Mouse (Mus musculus): ENCODE data around the gene Ube4b. TPM values are rescaled to one million over a fixed set of nuclear protein-coding genes. Genes with fewer than 3 reads are reported as not detected.

Ube4b gene
- polyA plus RNA-seq, 1 experiment from 2014 or later, result 72.2 TPM

DNA sequence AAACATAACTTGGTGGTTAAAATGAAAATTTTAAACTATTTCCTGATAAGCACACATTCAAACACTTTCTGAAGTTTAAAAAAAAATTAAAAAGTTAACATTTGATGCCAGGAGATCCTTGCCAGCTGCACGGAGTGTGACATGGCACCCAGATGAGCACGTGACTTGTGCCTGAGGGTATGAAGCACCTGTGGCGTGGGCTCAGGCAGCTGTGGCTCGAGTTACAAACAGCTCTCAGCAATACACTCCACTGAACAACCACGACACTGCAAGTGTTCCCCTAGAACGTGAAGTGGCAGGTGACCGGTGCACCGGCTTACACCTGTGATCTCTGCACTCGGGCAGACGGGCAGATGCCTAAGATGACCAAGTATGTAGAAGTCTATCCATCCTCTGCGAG lies 51.9 kb downstream of the Ube4b start:
- 85% methylated on average over 11 of the region's 11 CpGs for WGBS
- H3K36me3 ChIP-seq, result peaks cover 98% of the 10 kb centered on the region

GRCm38 (mm10) chr4:149373927-149374326 lies 52.6 kb downstream of the Ube4b start:
- Histone ChIP-seq H3K27ac (no peak overlapping the region), H3K36me3 (peaks cover 98% of the 10 kb centered on the region), H3K4me1 (no peaks in the 10 kb centered on the region), H3K4me3 (no peak overlapping the region), H3K9me3 (replicated peaks) (no peaks in the 10 kb centered on the region), H3K27me3 (ENCODE audit: low read depth, poor library complexity, severe bottlenecking) (no peaks in the 10 kb centered on the region)
- no peak for DNase-seq (ENCODE audit: low spot score)
- WGBS, result 91% methylated on average over 9 of the region's 9 CpGs

More for the DNA sequence above, 51.9 kb downstream of the Ube4b start:
- no peak for DNase-seq (ENCODE audit: low spot score)
- no peaks in the 10 kb centered on the region for H3K27me3 ChIP-seq (ENCODE audit: low read depth, poor library complexity, severe bottlenecking)
- H3K9me3 ChIP-seq (replicated peaks), result no peaks in the 10 kb centered on the region
- no peak overlapping the region for H3K4me3 ChIP-seq
- H3K27ac ChIP-seq, result no peak overlapping the region
- H3K4me1 ChIP-seq, result no peaks in the 10 kb centered on the region

DNA sequence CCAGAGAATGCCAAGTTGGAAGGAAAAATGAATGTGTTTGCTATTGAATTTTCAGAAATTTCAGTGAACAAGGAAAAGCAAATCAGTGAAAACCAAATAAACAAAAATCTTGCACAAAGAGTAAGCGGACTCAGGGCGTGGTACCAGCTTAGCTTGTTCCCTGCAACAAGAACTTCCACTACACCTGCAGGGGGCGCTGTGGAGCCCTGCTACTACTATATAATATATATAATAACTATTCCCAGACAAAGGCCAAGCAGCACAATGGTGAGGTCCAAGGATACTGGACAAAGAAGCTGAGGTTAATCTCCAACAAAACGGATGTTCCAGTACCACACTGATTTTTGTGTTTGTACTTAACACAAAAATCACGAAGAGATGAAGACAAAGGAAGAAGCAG lies 53.1 kb downstream of the Ube4b start:
- WGBS, result 74% methylated on average over 5 of the region's 5 CpGs
- H3K36me3 ChIP-seq, result peaks cover 98% of the 10 kb centered on the region
- no peaks in the 10 kb centered on the region for H3K27me3 ChIP-seq (ENCODE audit: low read depth, poor library complexity, severe bottlenecking)
- no peak overlapping the region for H3K27ac ChIP-seq
- H3K9me3 ChIP-seq (replicated peaks), result no peaks in the 10 kb centered on the region
- DNase-seq (ENCODE audit: low spot score), result peak; percentile 66
- no peak overlapping the region for H3K4me3 ChIP-seq
- no peaks in the 10 kb centered on the region for H3K4me1 ChIP-seq

DNA sequence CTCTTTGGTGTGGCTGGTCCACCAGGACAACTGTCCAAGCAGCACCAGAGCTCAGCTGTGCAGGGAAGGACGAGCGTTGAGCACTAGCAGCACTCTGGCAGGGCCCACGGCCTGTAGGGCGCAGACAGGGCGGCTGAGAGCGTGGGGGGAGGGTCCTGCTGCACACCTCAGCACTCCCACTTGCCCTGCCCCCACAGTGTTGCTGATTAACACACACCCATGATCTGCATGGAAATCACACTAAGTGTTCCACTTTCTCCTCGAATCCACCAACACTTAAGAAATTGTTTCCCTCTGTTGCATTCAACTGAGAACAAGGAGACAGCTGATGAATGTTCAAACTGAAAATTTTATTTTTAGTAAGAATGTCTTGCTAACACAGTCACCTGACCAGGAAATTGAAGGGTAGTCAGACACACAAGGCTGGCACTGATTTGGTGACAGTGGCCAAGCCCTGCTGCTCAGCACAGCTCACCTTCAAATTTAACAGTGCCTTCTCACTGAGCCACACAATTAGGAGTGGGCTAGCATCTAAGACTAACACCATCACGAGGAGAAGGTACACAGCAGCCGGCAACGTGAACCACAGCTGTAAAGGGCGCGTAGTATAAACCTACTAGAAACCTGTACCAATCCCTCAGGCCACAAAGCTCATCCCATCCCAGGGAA lies 60.7 kb downstream of the Ube4b start:
- Histone ChIP-seq H3K4me1 (0 out of 2 replicates have a peak, but pooled peaks cover 8% of the 10 kb centered on the region), H3K9me3 (replicated peaks) (no peaks in the 10 kb centered on the region), H3K4me3 (no peak overlapping the region), H3K36me3 (peaks cover 95% of the 10 kb centered on the region), H3K27ac (no peak overlapping the region; the same call in 1 of the 2 replicates), H3K27me3 (ENCODE audit: low read depth, poor library complexity, severe bottlenecking) (no peaks in the 10 kb centered on the region)
- 82% methylated on average over 12 of the region's 12 CpGs for WGBS
- no peak for DNase-seq (ENCODE audit: low spot score)

DNA sequence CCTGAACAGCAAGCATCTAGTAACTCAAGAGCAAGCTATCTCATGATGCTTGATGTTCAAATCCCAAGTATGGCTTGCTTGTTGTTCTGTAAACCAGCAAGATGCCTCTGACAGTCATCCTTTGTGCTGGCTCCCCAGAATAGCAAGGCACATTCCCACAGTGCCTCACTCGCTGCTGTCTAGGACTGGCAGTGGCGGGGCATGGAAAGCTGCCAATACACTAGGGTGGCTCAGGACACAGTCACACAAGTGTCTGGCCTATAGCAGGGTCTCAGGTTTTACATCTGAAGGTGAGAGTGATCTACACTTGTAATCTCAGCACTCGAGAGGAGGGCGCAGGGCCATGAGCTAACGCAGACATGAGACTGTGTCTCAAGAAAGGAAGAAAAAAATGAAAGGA lies 61.7 kb downstream of the Ube4b start:
- peaks cover 97% of the 10 kb centered on the region for H3K36me3 ChIP-seq

GRCm38 (mm10) chr4:149361051-149361450 lies 65.5 kb downstream of the Ube4b start:
- H3K27me3 ChIP-seq (ENCODE audit: low read depth, poor library complexity, severe bottlenecking), result no peaks in the 10 kb centered on the region
- 87% methylated on average over 6 of the region's 6 CpGs for WGBS
- H3K4me3 ChIP-seq, result no peak overlapping the region
- no peaks in the 10 kb centered on the region for H3K9me3 ChIP-seq (replicated peaks)
- no peak overlapping the region for H3K27ac ChIP-seq
- no peak for DNase-seq (ENCODE audit: low spot score)
- H3K4me1 ChIP-seq, result 0 out of 2 replicates have a peak, but pooled peaks cover 8% of the 10 kb centered on the region
- H3K36me3 ChIP-seq, result peaks cover 100% of the 10 kb centered on the region

More for the DNA sequence above, 61.7 kb downstream of the Ube4b start:
- H3K9me3 ChIP-seq (replicated peaks), result no peaks in the 10 kb centered on the region
- DNase-seq (ENCODE audit: low spot score), result no peak
- H3K4me3 ChIP-seq, result no peak overlapping the region
- no peaks in the 10 kb centered on the region for H3K27me3 ChIP-seq (ENCODE audit: low read depth, poor library complexity, severe bottlenecking)
- 0 out of 2 replicates have a peak, but pooled peaks cover 8% of the 10 kb centered on the region for H3K4me1 ChIP-seq
- WGBS, result 93% methylated on average over 5 of the region's 5 CpGs
- no peak overlapping the region for H3K27ac ChIP-seq

- H3K36me3 ChIP-seq, result peaks cover 100% of the 10 kb centered on the region
- H3K27ac ChIP-seq, result no peak overlapping the region
- 93% methylated on average over 5 of the region's 5 CpGs for WGBS
- no peaks in the 10 kb centered on the region for H3K9me3 ChIP-seq (replicated peaks)
- H3K4me3 ChIP-seq, result no peak overlapping the region
- no peaks in the 10 kb centered on the region for H3K27me3 ChIP-seq (ENCODE audit: low read depth, poor library complexity, severe bottlenecking)
- no peak for DNase-seq (ENCODE audit: low spot score)
- H3K4me1 ChIP-seq, result 0 out of 2 replicates have a peak, but pooled peaks cover 6% of the 10 kb centered on the region
Observed at GRCm38 (mm10) chr4:149360647-149361046, 65.9 kb downstream of the Ube4b start.

- H3K4me1 ChIP-seq, result 0 out of 2 replicates have a peak, but pooled peaks cover 6% of the 10 kb centered on the region
- H3K27ac ChIP-seq, result no peak overlapping the region
- H3K27me3 ChIP-seq (ENCODE audit: low read depth, poor library complexity, severe bottlenecking), result no peaks in the 10 kb centered on the region
- 93% methylated on average over 5 of the region's 5 CpGs for WGBS
- no peak for DNase-seq (ENCODE audit: low spot score)
- peaks cover 99% of the 10 kb centered on the region for H3K36me3 ChIP-seq
- no peaks in the 10 kb centered on the region for H3K9me3 ChIP-seq (replicated peaks)
- H3K4me3 ChIP-seq, result no peak overlapping the region
Observed at GRCm38 (mm10) chr4:149357982-149358381, 68.6 kb downstream of the Ube4b start.

GRCm38 (mm10) chr4:149354671-149355070 lies 71.9 kb downstream of the Ube4b start:
- peaks cover 99% of the 10 kb centered on the region for H3K36me3 ChIP-seq
- no peaks in the 10 kb centered on the region for H3K27me3 ChIP-seq (ENCODE audit: low read depth, poor library complexity, severe bottlenecking)
- 97% methylated on average over 8 of the region's 8 CpGs for WGBS
- H3K9me3 ChIP-seq (replicated peaks), result no peaks in the 10 kb centered on the region
- H3K4me3 ChIP-seq, result no peak overlapping the region
- no peak overlapping the region for H3K27ac ChIP-seq
- DNase-seq (ENCODE audit: low spot score), result no peak
- no peaks in the 10 kb centered on the region for H3K4me1 ChIP-seq

DNA sequence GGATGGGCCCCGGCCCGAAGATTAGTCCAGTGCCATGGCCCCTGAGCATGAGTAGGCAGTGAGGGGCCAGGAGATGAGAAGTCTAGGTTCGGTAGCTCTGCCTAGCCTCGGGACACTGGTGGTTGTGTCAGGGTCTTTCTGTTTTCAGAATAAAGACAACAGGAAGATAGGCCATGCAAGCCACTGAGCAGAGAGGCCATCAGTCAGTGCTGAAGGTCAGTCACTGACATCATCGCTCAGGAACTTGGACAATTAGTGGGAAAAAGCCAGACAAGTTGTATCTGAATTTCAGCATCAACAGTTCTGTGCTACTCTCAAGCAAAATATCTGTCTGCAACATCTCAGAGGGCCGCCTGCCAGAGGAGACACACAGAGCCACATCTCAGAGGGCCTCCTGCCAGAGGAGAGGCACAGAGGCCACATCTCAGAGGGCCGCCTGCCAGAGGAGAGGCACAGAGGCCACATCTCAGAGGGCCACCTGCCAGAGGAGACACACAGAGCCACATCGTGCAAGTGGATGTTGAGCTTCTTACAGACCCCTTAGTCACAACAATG lies 74.9 kb downstream of the Ube4b start:
- no peak overlapping the region for H3K4me3 ChIP-seq
- DNase-seq (ENCODE audit: low spot score), result no peak
- no peaks in the 10 kb centered on the region for H3K27me3 ChIP-seq (ENCODE audit: low read depth, poor library complexity, severe bottlenecking)
- H3K27ac ChIP-seq, result no peak overlapping the region
- H3K36me3 ChIP-seq, result peaks cover 98% of the 10 kb centered on the region
- WGBS, result 93% methylated on average over 8 of the region's 8 CpGs
- H3K4me1 ChIP-seq, result no peaks in the 10 kb centered on the region
- H3K9me3 ChIP-seq (replicated peaks), result no peaks in the 10 kb centered on the region

DNA sequence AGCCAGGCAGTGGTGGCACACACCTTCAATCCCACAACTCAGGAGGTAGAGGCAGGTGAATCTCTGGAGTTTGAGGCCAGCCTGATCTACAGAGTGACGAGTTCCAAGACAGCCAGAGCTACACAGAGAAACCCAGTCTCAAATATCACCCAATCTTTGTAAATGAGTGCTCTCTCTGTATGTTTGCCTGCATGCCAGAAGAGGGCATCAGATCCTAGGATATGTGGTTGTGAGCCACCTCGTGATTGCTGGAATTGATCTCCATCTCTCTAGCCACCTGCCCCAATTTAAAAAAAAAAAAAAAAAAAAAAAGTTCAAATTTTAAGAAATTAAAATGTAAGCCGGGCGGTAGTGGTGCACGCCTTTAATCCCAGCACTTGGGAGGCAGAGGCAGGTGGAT lies 77.6 kb downstream of the Ube4b start:
- Histone ChIP-seq H3K9me3 (replicated peaks) (no peaks in the 10 kb centered on the region), H3K36me3 (peaks cover 98% of the 10 kb centered on the region), H3K4me3 (no peak overlapping the region), H3K27me3 (ENCODE audit: low read depth, poor library complexity, severe bottlenecking) (no peaks in the 10 kb centered on the region), H3K4me1 (no peaks in the 10 kb centered on the region), H3K27ac (no peak overlapping the region)
- no peak for DNase-seq (ENCODE audit: low spot score)
- WGBS, result 85% methylated on average over 5 of the region's 5 CpGs

DNA sequence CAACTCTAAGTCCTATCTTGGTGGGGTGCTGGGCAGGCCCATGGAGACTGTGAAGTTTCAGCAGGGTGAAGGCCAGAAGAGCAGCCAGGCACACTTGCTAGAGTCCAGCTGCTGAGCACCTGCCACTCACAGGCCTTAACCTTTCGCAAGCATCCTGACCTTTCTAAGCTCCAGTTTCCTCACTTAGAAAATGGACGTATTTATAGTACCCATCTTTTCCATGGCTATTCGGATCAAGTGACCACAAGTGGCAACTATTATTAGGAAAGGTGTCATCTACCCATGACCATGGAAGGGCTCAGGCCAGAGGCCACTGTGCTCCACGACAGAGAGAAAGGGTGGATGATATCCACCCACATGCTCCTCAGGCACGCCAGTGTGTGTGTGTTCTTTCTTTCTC lies 80.7 kb downstream of the Ube4b start:
- H3K27me3 ChIP-seq (ENCODE audit: low read depth, poor library complexity, severe bottlenecking), result no peaks in the 10 kb centered on the region
- no peaks in the 10 kb centered on the region for H3K4me1 ChIP-seq
- no peaks in the 10 kb centered on the region for H3K9me3 ChIP-seq (replicated peaks)
- no peak overlapping the region for H3K4me3 ChIP-seq
- 77% methylated on average over 5 of the region's 5 CpGs for WGBS
- no peak for DNase-seq (ENCODE audit: low spot score)
- H3K36me3 ChIP-seq, result peaks cover 98% of the 10 kb centered on the region
- no peak overlapping the region for H3K27ac ChIP-seq

- Histone ChIP-seq H3K9me3 (replicated peaks) (no peaks in the 10 kb centered on the region), H3K4me1 (peaks cover 6% of the 10 kb centered on the region; the same call in 1 of the 2 replicates), H3K36me3 (peaks cover 98% of the 10 kb centered on the region), H3K27me3 (ENCODE audit: low read depth, poor library complexity, severe bottlenecking) (no peaks in the 10 kb centered on the region), H3K27ac (no peak overlapping the region), H3K4me3 (no peak overlapping the region)
- WGBS, result 90% methylated on average over 8 of the region's 8 CpGs
- DNase-seq (ENCODE audit: low spot score), result no peak
Observed at GRCm38 (mm10) chr4:149344311-149344710, 82.2 kb downstream of the Ube4b start.
